Mouse (Mus musculus) liver, postnatal 0 days (tissue): ENCODE measurements at regions not wholly inside any gene's neighbourhood (a gene's known extent, or its start where the extent isn't known, plus 50 kb on each side); places are given as distances from the start of the nearest gene placed in this dataset.

Source experiments
- ATAC-seq: fragments of 200-750 bp; cut with Nextera tagmentation; 2 replicates; pipeline ENCODE4 v1.8.0; 2017; ENCODE audit warnings: mild to moderate bottlenecking, moderate library complexity
- DNase-seq: peaks from one replicate; pipeline ENCODE4 v3.0.0-alpha.2; 2016
- H3K27ac ChIP-seq: fragments of 300-500 bp; sonication (generic); 2 replicates; pipeline ENCODE4 v1.5.1; 2014; ENCODE audit warnings: antibody characterized with exemption, moderate library complexity, mild to moderate bottlenecking, low read depth
- H3K27me3 ChIP-seq: fragments of 300-500 bp; sonication (generic); 2 replicates; pipeline ENCODE4 v1.6.1; 2014; ENCODE audit warnings: low read length, control low read depth, mixed read lengths; ENCODE audit not compliant: insufficient read depth
- H3K36me3 ChIP-seq: fragments of 300-500 bp; sonication (generic); replicated peaks from 2 replicates; pipeline ENCODE4 v1.6.1; 2014; ENCODE audit warnings: mild to moderate bottlenecking, control low read depth, low read length, moderate library complexity, mixed read lengths; ENCODE audit not compliant: insufficient read depth
- H3K4me1 ChIP-seq: fragments of 300-500 bp; sonication (generic); 2 replicates; pipeline ENCODE4 v1.6.1; 2014; ENCODE audit warnings: antibody characterized with exemption, mild to moderate bottlenecking, control low read depth; ENCODE audit not compliant: insufficient read depth
- H3K4me2 ChIP-seq: fragments of 300-500 bp; sonication (generic); 2 replicates; pipeline ENCODE4 v1.6.1; 2014; ENCODE audit warnings: low read depth, mild to moderate bottlenecking, low read length, moderate library complexity, mixed read lengths
- H3K4me3 ChIP-seq: fragments of 300-500 bp; sonication (generic); 2 replicates; pipeline ENCODE4 v1.5.1; 2014; ENCODE audit warnings: low read depth, low read length
- H3K9ac ChIP-seq: fragments of 300-500 bp; sonication (generic); replicated peaks from 2 replicates; pipeline ENCODE4 v1.6.1; 2014; ENCODE audit warnings: mild to moderate bottlenecking, moderate library complexity
- H3K9me3 ChIP-seq: fragments of 300-500 bp; sonication (generic); 2 replicates; pipeline ENCODE4 v1.6.1; 2016; ENCODE audit warnings: mild to moderate bottlenecking, control low read depth, low read length, mixed read lengths
- CTCF ChIP-seq: sonication (generic); IDR thresholded peaks from 2 replicates; pipeline ENCODE4 v1.5.1; 2016; ENCODE audit warnings: antibody characterized with exemption, low read depth
- EP300 ChIP-seq: IDR thresholded peaks from 2 replicates; pipeline ENCODE4 v1.6.1; 2016; ENCODE audit warnings: antibody characterized with exemption, low read depth, mild to moderate bottlenecking
- WGBS: fragments of 180-500 bp; shearing (Covaris S2); extraction: QIAGEN DNeasy Blood & Tissue Kit; methylation state at CpG from one replicate; pipeline ENCODE4 v1.1.7; 2014; ENCODE audit not compliant: insufficient replicate concordance; 5-methylcytosine and 5-hydroxymethylcytosine counted together

GRCm38 (mm10) chr6:58752496-58752895, 78.8 kb upstream of the Herc3 start:
- Histone ChIP-seq H3K36me3 (no peaks in the 10 kb centered on the region), H3K4me2 (no peak overlapping the region), H3K9me3 (no peaks in the 10 kb centered on the region), H3K27me3 (no peaks in the 10 kb centered on the region), H3K27ac (no peak overlapping the region), H3K9ac (no peak overlapping the region), H3K4me3 (no peak overlapping the region), H3K4me1 (no peaks in the 10 kb centered on the region)
- TF ChIP-seq EP300 (no peak), CTCF (no peak)
- DNase-seq (no peak), ATAC-seq (no peak)
- 84% methylated on average over 4 of the region's 4 CpGs for WGBS

GRCm38 (mm10) chr6:58756309-58757015, 74.8 kb upstream of the Herc3 start:
- H3K27me3 ChIP-seq: no peaks in the 10 kb centered on the region
- ATAC-seq: no peak
- H3K9ac ChIP-seq: no peak overlapping the region
- 36% methylated on average over 2 of the region's 2 CpGs for WGBS
- H3K9me3 ChIP-seq: no peaks in the 10 kb centered on the region
- no peaks in the 10 kb centered on the region for H3K36me3 ChIP-seq
- no peak overlapping the region for H3K27ac ChIP-seq
- DNase-seq: no peak
- H3K4me1 ChIP-seq: no peaks in the 10 kb centered on the region
- no peak overlapping the region for H3K4me3 ChIP-seq
- TF ChIP-seq CTCF: no peak
- no peak for TF ChIP-seq EP300
- no peak overlapping the region for H3K4me2 ChIP-seq

- ATAC-seq (no peak), DNase-seq (no peak)
- H3K36me3 ChIP-seq: no peaks in the 10 kb centered on the region
- H3K4me2 ChIP-seq: no peak overlapping the region
- H3K27me3 ChIP-seq: no peaks in the 10 kb centered on the region
- no peak overlapping the region for H3K4me3 ChIP-seq
- no peaks in the 10 kb centered on the region for H3K9me3 ChIP-seq
- no peak overlapping the region for H3K9ac ChIP-seq
- TF ChIP-seq EP300: no peak
- TF ChIP-seq CTCF: no peak
- no peaks in the 10 kb centered on the region for H3K4me1 ChIP-seq
- no peak overlapping the region for H3K27ac ChIP-seq
- 54% methylated on average over 4 of the region's 4 CpGs for whole genome bisulfite sequencing
Observed at GRCm38 (mm10) chr6:58757339-58757738, 73.9 kb upstream of the Herc3 start.

- Histone ChIP-seq H3K4me2 (no peak overlapping the region), H3K27me3 (no peaks in the 10 kb centered on the region), H3K36me3 (no peaks in the 10 kb centered on the region), H3K27ac (no peak overlapping the region), H3K9ac (no peak overlapping the region), H3K4me1 (no peaks in the 10 kb centered on the region), H3K9me3 (no peaks in the 10 kb centered on the region), H3K4me3 (no peak overlapping the region)
- ATAC-seq (peak; percentile 15; the same call in 1 of the 2 replicates), DNase-seq (peak; percentile 76)
- WGBS: 18% methylated on average over 8 of the region's 8 CpGs
- TF ChIP-seq EP300 (no peak), CTCF (peak; percentile 94)
Observed at GRCm38 (mm10) chr6:58770654-58771218, 60.5 kb upstream of the Herc3 start.

GRCm38 (mm10) chr6:58772014-58772413, 59.3 kb upstream of the Herc3 start:
- peak; percentile 81 for TF ChIP-seq CTCF
- TF ChIP-seq EP300: no peak
- DNase-seq (no peak), ATAC-seq (no peak)
- 4% methylated on average over 1 of the region's 1 CpGs for WGBS
- Histone ChIP-seq H3K4me3 (no peak overlapping the region), H3K4me2 (no peak overlapping the region), H3K9me3 (no peaks in the 10 kb centered on the region), H3K27me3 (no peaks in the 10 kb centered on the region), H3K4me1 (no peaks in the 10 kb centered on the region), H3K27ac (no peak overlapping the region), H3K9ac (no peak overlapping the region), H3K36me3 (no peaks in the 10 kb centered on the region)
